Mouse (Mus musculus) liver, embryonic 14.5 days (tissue): ENCODE measurements around the gene Ppp6r3. TPM values are rescaled to one million over a fixed set of nuclear protein-coding genes. Genes with fewer than 3 reads are reported as not detected.

Source experiments
- ATAC-seq: fragments of 200-750 bp; cut with Nextera tagmentation; 2 replicates; pipeline ENCODE4 v1.8.0; 2017; ENCODE audit warnings: moderate number of reproducible peaks, mild to moderate bottlenecking, moderate library complexity; ENCODE audit not compliant: insufficient read depth
- DNase-seq, 3 experiments: peaks; one replicate each; pipeline ENCODE4 v3.0.0-alpha.2; 2012 to 2013; ENCODE audit warnings: low read depth in 3 of 3, low spot score in 3 of 3
- H3K27ac ChIP-seq: fragments of 300-500 bp; sonication (generic); 2 replicates; pipeline ENCODE4 v1.5.1; 2014; ENCODE audit warnings: moderate library complexity, mild to moderate bottlenecking, control low read depth, inconsistent platforms
- H3K27me3 ChIP-seq: fragments of 300-500 bp; sonication (generic); 2 replicates; pipeline ENCODE4 v1.6.1; 2014; ENCODE audit warnings: mild to moderate bottlenecking, low read length, moderate library complexity; ENCODE audit not compliant: control insufficient read depth, insufficient read depth
- H3K36me3 ChIP-seq: fragments of 300-500 bp; sonication (generic); replicated peaks from 2 replicates; pipeline ENCODE4 v1.6.1; 2014; ENCODE audit warnings: low read depth; ENCODE audit not compliant: control insufficient read depth, insufficient read depth
- H3K4me1 ChIP-seq, 2 experiments: fragments of 200-500 bp in 1 of 2; fragments of 300-500 bp in 1 of 2; sonication (generic) in 1 of 2; replicated peaks; 2 replicates each; pipeline ENCODE4 v1.6.1; 2012 to 2014; ENCODE audit warnings: antibody characterized with exemption in 1 of 2, inconsistent platforms in 1 of 2, low read length in 1 of 2; ENCODE audit not compliant: control insufficient read depth in 2 of 2, insufficient read depth in 2 of 2
- H3K4me2 ChIP-seq: fragments of 300-500 bp; sonication (generic); 2 replicates; pipeline ENCODE4 v1.6.1; 2014; ENCODE audit warnings: low read depth, mild to moderate bottlenecking, control low read depth, moderate library complexity
- H3K4me3 ChIP-seq, 2 experiments: fragments of 200-500 bp in 1 of 2; fragments of 300-500 bp in 1 of 2; sonication (generic) in 1 of 2; 2 replicates each; pipeline ENCODE4 v1.5.1; 2012 to 2014; ENCODE audit warnings: low read depth in 2 of 2, low read length in 2 of 2, mild to moderate bottlenecking in 2 of 2, control low read depth in 1 of 2, inconsistent platforms in 1 of 2, moderate library complexity in 1 of 2; ENCODE audit not compliant: insufficient read depth in 1 of 2
- H3K9ac ChIP-seq: fragments of 300-500 bp; sonication (generic); replicated peaks from 2 replicates; pipeline ENCODE4 v1.6.1; 2014; ENCODE audit warnings: mild to moderate bottlenecking, control low read depth, moderate library complexity
- H3K9me3 ChIP-seq: fragments of 300-500 bp; sonication (generic); 2 replicates; pipeline ENCODE4 v1.6.1; 2016; ENCODE audit warnings: low read length, mixed read lengths; ENCODE audit not compliant: control insufficient read depth
- CTCF ChIP-seq: IDR thresholded peaks from 2 replicates; pipeline ENCODE4 v1.5.1; 2016; ENCODE audit warnings: antibody characterized with exemption, low read depth, control low read depth
- EP300 ChIP-seq: IDR thresholded peaks from 2 replicates; pipeline ENCODE4 v1.6.1; 2016; ENCODE audit warnings: antibody characterized with exemption, low read depth
- WGBS: fragments of 180-500 bp; shearing (Covaris S2); extraction: QIAGEN DNeasy Blood & Tissue Kit; methylation state at CpG from one replicate; pipeline ENCODE4 v1.1.7; 2014; ENCODE audit not compliant: insufficient replicate concordance; 5-methylcytosine and 5-hydroxymethylcytosine counted together
- polyA plus RNA-seq, 2 experiments: library from polyadenylated mRNA; depleted of rRNA in 1 of 2; stranded (reverse) in 1 of 2; unstranded in 1 of 2; fragments of >200 nt; fragmentation: Nextera tagmentation in 1 of 2; extraction: Ambion mirVana in 1 of 2; gene quantifications; 2 replicates each; pipeline versions ENCODE4 v1.2.1 to v1.2.3; 2012 to 2014

Ppp6r3 gene
- polyA plus RNA-seq, 2 experiments: 22.6 TPM

DNA sequence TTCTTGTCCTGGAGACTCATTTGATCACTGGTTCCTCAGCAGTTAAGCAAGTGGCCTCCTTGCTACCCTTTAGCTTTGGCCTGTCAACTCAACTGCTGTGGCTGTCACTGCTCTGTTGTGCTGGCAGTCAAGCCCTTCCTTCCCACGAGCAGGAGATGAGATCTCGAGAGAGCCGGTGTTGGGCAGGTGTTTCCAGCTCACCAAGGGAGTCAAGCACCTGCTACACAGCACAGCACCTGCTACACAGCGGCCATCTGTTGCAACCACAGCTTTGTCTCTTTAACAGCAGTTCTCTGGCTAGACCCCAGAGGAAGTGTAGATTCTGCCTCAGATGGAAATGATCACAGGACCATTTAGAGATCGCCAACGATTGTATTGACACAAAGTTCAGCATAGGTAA is 123.9 kb downstream of the Ppp6r3 start:
- no peaks in the 10 kb centered on the region for H3K27me3 ChIP-seq
- peaks cover 18% of the 10 kb centered on the region for H3K36me3 ChIP-seq
- 40% methylated on average over 6 of the region's 6 CpGs for WGBS
- H3K9ac ChIP-seq: no peak overlapping the region
- ATAC-seq: no peak
- no peaks in the 10 kb centered on the region for H3K4me1 ChIP-seq
- no peaks in the 10 kb centered on the region for H3K9me3 ChIP-seq
- no peak overlapping the region for H3K27ac ChIP-seq
- no peak for DNase-seq
- no peak overlapping the region for H3K4me3 ChIP-seq
- TF ChIP-seq EP300: no peak
- TF ChIP-seq CTCF: no peak
- H3K4me2 ChIP-seq: no peak overlapping the region

DNA sequence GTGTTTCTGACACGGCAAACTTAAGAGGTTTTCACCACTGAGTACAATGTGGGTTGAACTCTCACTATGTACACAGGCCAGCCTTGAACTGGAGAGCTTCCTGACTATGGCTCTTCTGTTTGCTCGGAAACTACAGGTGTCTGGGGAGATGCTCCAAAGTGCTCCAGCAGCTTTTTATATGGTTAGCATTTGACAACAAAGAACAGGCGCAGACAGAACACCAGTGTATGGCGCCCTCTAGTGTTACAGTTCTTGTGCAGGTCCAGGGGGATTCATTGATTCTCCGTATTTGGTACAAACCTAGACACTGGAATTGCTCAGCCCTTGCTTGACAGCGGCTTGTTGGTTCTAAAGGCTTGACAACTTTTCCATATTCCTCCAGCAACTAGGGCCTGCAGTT is 124.4 kb downstream of the Ppp6r3 start:
- no peak overlapping the region for H3K9ac ChIP-seq
- no peak overlapping the region for H3K4me3 ChIP-seq
- no peak overlapping the region for H3K27ac ChIP-seq
- peaks cover 15% of the 10 kb centered on the region for H3K36me3 ChIP-seq
- no peaks in the 10 kb centered on the region for H3K4me1 ChIP-seq
- TF ChIP-seq EP300: no peak
- TF ChIP-seq CTCF: peak; percentile 80
- ATAC-seq (peak; percentile 31; the same call in 1 of the 2 replicates), DNase-seq (peak; percentile 26 to 40 (median 30))
- H3K27me3 ChIP-seq: no peaks in the 10 kb centered on the region
- no peaks in the 10 kb centered on the region for H3K9me3 ChIP-seq
- H3K4me2 ChIP-seq: no peak overlapping the region
- 29% methylated on average over 6 of the region's 6 CpGs for WGBS

DNA sequence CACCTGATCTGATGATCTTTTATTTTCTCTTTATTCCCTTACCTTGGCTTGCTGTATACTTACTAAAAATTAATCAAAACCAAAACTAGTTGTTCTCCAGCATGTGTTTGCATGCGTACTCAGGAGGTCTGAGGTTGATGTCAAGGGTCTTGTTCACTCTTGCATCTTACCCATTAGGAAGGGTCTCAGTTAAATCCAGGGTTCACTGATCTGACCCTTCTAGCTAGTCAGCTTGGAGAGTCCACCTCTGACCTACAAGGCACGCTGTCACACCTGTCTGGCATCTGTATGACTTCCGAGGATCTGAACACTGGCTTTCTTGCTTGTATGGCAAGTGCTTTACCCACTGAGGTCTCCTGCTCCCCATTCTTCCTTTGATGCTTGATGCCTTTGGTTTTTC is 124.8 kb downstream of the Ppp6r3 start:
- Histone ChIP-seq H3K4me1 (no peaks in the 10 kb centered on the region), H3K4me2 (no peak overlapping the region), H3K9me3 (no peaks in the 10 kb centered on the region), H3K9ac (no peak overlapping the region), H3K4me3 (no peak overlapping the region), H3K27ac (no peak overlapping the region), H3K27me3 (no peaks in the 10 kb centered on the region), H3K36me3 (peaks cover 11% of the 10 kb centered on the region)
- TF ChIP-seq CTCF: no peak
- no peak for TF ChIP-seq EP300
- whole genome bisulfite sequencing: 85% methylated on average over 3 of the region's 3 CpGs
- no peak for DNase-seq
- ATAC-seq: no peak

DNA sequence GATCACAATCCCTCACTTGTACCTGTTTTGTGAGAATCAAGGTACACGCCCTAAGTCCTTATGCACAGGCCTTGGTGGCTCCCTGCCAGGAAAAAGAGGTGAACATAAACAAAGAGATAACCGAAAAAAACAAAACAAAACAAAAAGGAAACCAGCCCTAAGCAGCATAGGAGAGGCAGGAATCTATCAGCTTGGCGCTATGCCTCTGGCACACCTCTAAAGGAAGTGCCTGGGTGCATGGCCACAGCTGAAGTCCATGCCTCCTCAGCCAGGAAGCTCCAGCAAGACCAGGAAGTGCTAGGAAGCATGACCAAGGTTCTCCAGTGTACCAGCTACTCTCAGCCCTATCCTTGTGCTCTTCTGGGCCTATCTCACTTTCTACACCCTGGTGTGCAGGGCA is 126.3 kb downstream of the Ppp6r3 start:
- no peaks in the 10 kb centered on the region for H3K4me1 ChIP-seq
- WGBS: 52% methylated on average over 3 of the region's 3 CpGs
- H3K9me3 ChIP-seq: no peaks in the 10 kb centered on the region
- DNase-seq: no peak
- H3K27me3 ChIP-seq: no peaks in the 10 kb centered on the region
- H3K27ac ChIP-seq: no peak overlapping the region
- no peak overlapping the region for H3K4me3 ChIP-seq
- H3K4me2 ChIP-seq: no peak overlapping the region
- no peaks in the 10 kb centered on the region for H3K36me3 ChIP-seq
- ATAC-seq: no peak
- TF ChIP-seq EP300: no peak
- no peak for TF ChIP-seq CTCF
- no peak overlapping the region for H3K9ac ChIP-seq

DNA sequence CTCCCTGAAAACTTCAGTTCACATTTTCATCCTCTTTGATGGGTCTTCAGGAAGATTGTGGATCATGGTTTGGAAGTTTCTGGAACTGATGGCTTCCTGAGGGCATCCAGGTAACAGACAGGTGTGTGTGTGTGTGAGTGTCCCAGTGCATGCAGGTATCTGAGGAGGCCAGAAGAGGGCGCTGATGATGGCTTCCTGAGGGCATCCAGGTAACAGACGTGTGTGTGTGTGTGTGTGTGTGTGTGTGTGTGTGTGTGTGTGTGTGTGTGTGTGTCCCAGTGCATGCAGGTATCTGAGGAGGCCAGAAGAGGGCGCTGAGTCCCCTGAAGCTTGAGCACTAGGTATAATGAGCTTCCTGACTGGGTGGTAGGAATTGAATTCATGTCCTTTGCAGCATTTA is 128.2 kb downstream of the Ppp6r3 start:
- ATAC-seq (no peak), DNase-seq (no peak)
- Histone ChIP-seq H3K27ac (no peak overlapping the region), H3K9ac (no peak overlapping the region), H3K36me3 (no peaks in the 10 kb centered on the region), H3K27me3 (no peaks in the 10 kb centered on the region), H3K4me2 (no peak overlapping the region), H3K9me3 (no peaks in the 10 kb centered on the region), H3K4me3 (no peak overlapping the region), H3K4me1 (no peaks in the 10 kb centered on the region)
- WGBS: 52% methylated on average over 3 of the region's 3 CpGs
- TF ChIP-seq EP300: no peak
- TF ChIP-seq CTCF: peak; percentile 54; the same call in 1 of the 2 replicates

DNA sequence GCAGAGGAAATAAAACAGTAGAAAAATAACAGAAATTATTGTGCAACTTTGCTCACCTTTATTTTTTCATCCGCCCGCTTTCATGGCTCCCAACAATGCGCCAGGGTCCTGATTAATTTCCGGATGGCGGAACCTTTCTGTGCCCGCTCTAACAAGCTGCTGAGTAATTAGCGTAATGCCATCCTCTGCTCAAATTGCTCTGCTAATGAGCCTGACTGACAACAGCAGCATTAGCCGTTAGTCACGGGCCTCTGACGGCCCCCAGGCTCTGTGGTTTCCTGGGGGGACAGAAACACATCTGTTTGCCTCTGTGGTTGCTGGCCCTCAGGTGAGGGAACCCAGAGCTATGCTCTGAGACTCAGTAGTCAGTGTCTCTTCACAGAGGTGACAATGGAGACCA is 134.5 kb downstream of the Ppp6r3 start:
- no peaks in the 10 kb centered on the region for H3K27me3 ChIP-seq
- H3K9me3 ChIP-seq: no peaks in the 10 kb centered on the region
- H3K4me3 ChIP-seq: no peak overlapping the region
- no peak overlapping the region for H3K4me2 ChIP-seq
- no peaks in the 10 kb centered on the region for H3K4me1 ChIP-seq
- H3K27ac ChIP-seq: no peak overlapping the region
- H3K36me3 ChIP-seq: no peaks in the 10 kb centered on the region
- no peak overlapping the region for H3K9ac ChIP-seq
- no peak for ATAC-seq
- no peak for TF ChIP-seq CTCF
- no peak for TF ChIP-seq EP300
- DNase-seq: no peak
- WGBS: 48% methylated on average over 10 of the region's 10 CpGs
